Mouse (Mus musculus): ENCODE measurements at regions not wholly inside any gene's neighbourhood (a gene's known extent, or its start where the extent isn't known, plus 50 kb on each side); places are given as distances from the start of the nearest gene placed in this dataset.
A peak's percentile ranks its signal among the peaks of the same experiment; 100 is the strongest.

GRCm38 (mm10) chr2:161177355-161178021 lies 68.6 kb upstream of the Chd6 start:
- DNase-seq (ENCODE audit: extremely low spot score, low read depth, low spot score), result peak; percentile 41

- no peak for DNase-seq (ENCODE audit: extremely low spot score, low read depth, low spot score)
These were observed 57.8 kb upstream of the Chd6 start for GRCm38 (mm10) chr2:161166681-161167080.

GRCm38 (mm10) chr2:161165495-161165894 lies 56.6 kb upstream of the Chd6 start:
- no peak for DNase-seq (ENCODE audit: extremely low spot score, low read depth, low spot score)

- no peak for DNase-seq (ENCODE audit: extremely low spot score, low read depth, low spot score)
These were observed 55.4 kb upstream of the Chd6 start for GRCm38 (mm10) chr2:161164320-161164719.

All from hindlimb bud, embryonic 11.5 days (tissue).